Comparison of ENCODE assay signal across 9 mouse cellular contexts in the genomic region with DNA sequence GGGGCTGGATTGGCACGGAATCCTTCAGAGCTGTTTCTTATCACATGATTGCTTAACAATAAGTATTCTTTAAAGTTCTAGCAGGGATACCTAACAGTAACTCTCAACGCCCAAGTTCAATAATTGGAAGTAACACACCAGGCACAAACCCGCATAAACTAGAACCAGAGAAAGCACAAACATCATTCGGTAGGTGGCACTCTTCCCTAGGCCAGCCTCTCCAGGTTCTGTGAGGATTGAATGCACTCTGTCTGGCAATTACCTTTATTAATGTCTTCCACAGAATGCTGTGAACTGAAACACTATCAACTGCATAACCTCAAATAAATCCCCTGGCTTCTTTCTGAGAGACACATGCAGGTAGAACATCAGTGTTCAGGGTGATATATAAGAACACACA.
A peak's percentile ranks its signal among the peaks of the same experiment; 100 is the strongest.
DNase-seq lines count a peak whose midpoint lies in the region; ATAC-seq and TF ChIP-seq lines count a peak whose summit lies in the region.
"Had no signal": no experiment of that assay in that cellular context is flagged by ENCODE, and none has a peak within 500 bp of the region (broad histone marks: within the 10 kb centered on the region; RNA-seq: fewer than 3 reads in every experiment).

No protein-coding gene starts in this region.

- no peak overlapping the region for H3K4me2 ChIP-seq in hindbrain, embryonic 13.5 days
- H3K4me2 ChIP-seq: limb, embryonic 13.5 days had no signal

- no peaks in the 10 kb centered on the region for H3K36me3 ChIP-seq in hindbrain, embryonic 10.5 days
- H3K36me3 ChIP-seq in hindbrain, embryonic 13.5 days, result no peaks in the 10 kb centered on the region
- no peaks in the 10 kb centered on the region for H3K36me3 ChIP-seq in ES-Bruce4 (ENCODE audit: control insufficient read depth, insufficient read depth, low read length, poor library complexity, severe bottlenecking)
- H3K36me3 ChIP-seq: limb, embryonic 13.5 days had no signal

- H3K4me3 ChIP-seq in hindbrain, embryonic 10.5 days, result no peak overlapping the region
- no peak overlapping the region for H3K4me3 ChIP-seq in hindbrain, embryonic 13.5 days
- H3K4me3 ChIP-seq in ES-Bruce4 (ENCODE audit: low read depth, low read length), result no peak overlapping the region
- H3K4me3 ChIP-seq in cerebellum, adult 2 months (replicated peaks; ENCODE audit: insufficient read depth, low read depth, low read length), result no peak overlapping the region
- H3K4me3 ChIP-seq: limb, embryonic 13.5 days had no signal

- H3K4me1 ChIP-seq in hindbrain, embryonic 10.5 days (replicated peaks), result no peaks in the 10 kb centered on the region
- peaks cover 15% of the 10 kb centered on the region for H3K4me1 ChIP-seq in hindbrain, embryonic 13.5 days (replicated peaks)
- no peaks in the 10 kb centered on the region for H3K4me1 ChIP-seq in ES-Bruce4 (ENCODE audit: control insufficient read depth, insufficient read depth, low read length)
- H3K4me1 ChIP-seq in cerebellum, adult 2 months (ENCODE audit: control insufficient read depth, insufficient read depth, low read length), result peaks cover 5% of the 10 kb centered on the region
- H3K4me1 ChIP-seq: limb, embryonic 13.5 days had no signal

- no peaks in the 10 kb centered on the region for H3K9me3 ChIP-seq in hindbrain, embryonic 10.5 days
- H3K9me3 ChIP-seq in hindbrain, embryonic 13.5 days, result no peaks in the 10 kb centered on the region
- no peaks in the 10 kb centered on the region for H3K9me3 ChIP-seq in ES-Bruce4 (replicated peaks; ENCODE audit: control insufficient read depth, insufficient read depth, low read length, poor library complexity, severe bottlenecking)
- H3K9me3 ChIP-seq: limb, embryonic 13.5 days had no signal

- no peaks in the 10 kb centered on the region for H3K27me3 ChIP-seq in hindbrain, embryonic 10.5 days (ENCODE audit: insufficient read depth, poor library complexity, severe bottlenecking)
- H3K27me3 ChIP-seq in hindbrain, embryonic 13.5 days, result no peaks in the 10 kb centered on the region
- H3K27me3 ChIP-seq in ES-Bruce4 (ENCODE audit: control insufficient read depth, insufficient read depth, low read length, poor library complexity, severe bottlenecking), result no peaks in the 10 kb centered on the region
- no peaks in the 10 kb centered on the region for H3K27me3 ChIP-seq in cerebellum, adult 2 months (ENCODE audit: control insufficient read depth, insufficient read depth, low read length)
- H3K27me3 ChIP-seq: limb, embryonic 13.5 days had no signal

- peak; percentile 34 for TF ChIP-seq CTCF in ES-Bruce4 (IDR thresholded peaks at IDR 0.05; ENCODE audit: low read depth, low read length)
- peak; percentile 57 for TF ChIP-seq CTCF in cerebellum, adult 2 months (IDR thresholded peaks at IDR 0.05; ENCODE audit: borderline replicate concordance, insufficient read depth, low read depth, low read length)

- no peak for TF ChIP-seq EP300 in ES-Bruce4 (IDR thresholded peaks at IDR 0.05; ENCODE audit: insufficient read depth, low read depth, low read length)

- 65% methylated on average over 4 of the region's 4 CpGs for WGBS in hindbrain, embryonic 10.5 days
- WGBS in hindbrain, embryonic 13.5 days, result 67% methylated on average over 4 of the region's 4 CpGs
- 68% methylated on average over 4 of the region's 4 CpGs for WGBS in cerebellum, adult 2 months

- no peak overlapping the region for H3K9ac ChIP-seq in hindbrain, embryonic 13.5 days
- H3K9ac ChIP-seq in ES-Bruce4 (ENCODE audit: low read depth, poor library complexity, severe bottlenecking), result no peak overlapping the region
- H3K9ac ChIP-seq: limb, embryonic 13.5 days had no signal

- no peak for ATAC-seq in hindbrain, embryonic 13.5 days (ENCODE audit: low FRiP score)

- peak; percentile 3 for DNase-seq in hindbrain, embryonic 10.5 days (ENCODE audit: low spot score)
- peak in 1 of 2 experiments; percentile 20 for DNase-seq in cerebellum, adult 2 months
- DNase-seq in layer of hippocampus, postnatal 10 days (ENCODE audit: low spot score in 2 of 2), result peak; percentile 45 to 51
- DNase-seq in gastrocnemius, postnatal 14 days, result no peak
- no peak for DNase-seq in heart, postnatal 36 days
- DNase-seq in spleen, postnatal 14 days (ENCODE audit: low spot score in 2 of 2), result no peak

- no peak overlapping the region for H3K27ac ChIP-seq in hindbrain, embryonic 10.5 days
- no peak overlapping the region for H3K27ac ChIP-seq in hindbrain, embryonic 13.5 days
- H3K27ac ChIP-seq in ES-Bruce4 (ENCODE audit: insufficient read depth, low read length), result no peak overlapping the region
- H3K27ac ChIP-seq in cerebellum, adult 2 months (ENCODE audit: insufficient read depth, low read length), result no peak overlapping the region
- H3K27ac ChIP-seq: limb, embryonic 13.5 days had no signal

- no peak for TF ChIP-seq POLR2A in ES-Bruce4 (IDR thresholded peaks at IDR 0.05; ENCODE audit: insufficient read depth, low read length)
- TF ChIP-seq POLR2A in cerebellum, adult 2 months (IDR thresholded peaks at IDR 0.05; ENCODE audit: borderline replicate concordance, insufficient read depth, low read length), result no peak

- intact Hi-C loops in gastrocnemius, postnatal 14 days (cut with DNase I; ENCODE audit: low total_unique reads), result no loop called here
- intact Hi-C loops in heart, postnatal 36 days (cut with DNase I), result no loop called here

Comparison
In these comparisons a context has a peak if more than half of its experiments do, and no peak if none do; other contexts are left out.
1. DNase-seq: peak in hindbrain, embryonic 10.5 days (single experiment) and layer of hippocampus, postnatal 10 days (2 of 2); none in gastrocnemius, postnatal 14 days (single experiment), heart, postnatal 36 days (0 of 2) and spleen, postnatal 14 days (0 of 2).